Mouse (Mus musculus) cerebellum, postnatal 36 days (tissue): ENCODE results near the gene Dda1.
"Not testable (repeated sequence)": the region's sequence is repeated elsewhere in the genome, so short reads cannot be mapped to it uniquely, and the experiment has no call there.

Source experiments
- DNase-seq, 2 experiments: peaks; one replicate each; pipeline ENCODE4 v3.0.0; 2021 to 2022; ENCODE audit warnings: mixed read lengths in 2 of 2

Dda1 gene

GRCm38 (mm10) chr8:71468916-71469315 is at the start of gene Dda1:
Dda1 (plus strand) TSS chr8:71469199.
- DNase-seq, result peak; percentile 97 to 98

- no peak for DNase-seq
Observed at GRCm38 (mm10) chr8:71422121-71422520, 46.9 kb upstream of the Dda1 start.

GRCm38 (mm10) chr8:71432935-71433334 is 36.1 kb upstream of the Dda1 start:
- not testable (repeated sequence) for DNase-seq

- DNase-seq, result no peak
Observed at GRCm38 (mm10) chr8:71437041-71437440, 32.0 kb upstream of the Dda1 start.

- peak; percentile 38 to 48 for DNase-seq
Observed at GRCm38 (mm10) chr8:71441404-71441803, 27.6 kb upstream of the Dda1 start.

- DNase-seq, result no peak
Observed at GRCm38 (mm10) chr8:71445096-71445495, 23.9 kb upstream of the Dda1 start.

- DNase-seq, result no peak
Observed at GRCm38 (mm10) chr8:71451337-71451736, 17.7 kb upstream of the Dda1 start.

GRCm38 (mm10) chr8:71451777-71452176 is 17.2 kb upstream of the Dda1 start:
- no peak for DNase-seq

GRCm38 (mm10) chr8:71452669-71453068 is 16.3 kb upstream of the Dda1 start:
- no peak for DNase-seq

- no peak for DNase-seq
Observed at GRCm38 (mm10) chr8:71454668-71455067, 14.3 kb upstream of the Dda1 start.

GRCm38 (mm10) chr8:71456906-71457305 is 12.1 kb upstream of the Dda1 start:
- peak in 1 of 2 experiments; percentile 21 for DNase-seq

GRCm38 (mm10) chr8:71457659-71458270 is 11.2 kb upstream of the Dda1 start:
- DNase-seq, result no peak

GRCm38 (mm10) chr8:71460716-71461115 is 8.3 kb upstream of the Dda1 start:
- no peak for DNase-seq

GRCm38 (mm10) chr8:71461152-71461840 is 7.7 kb upstream of the Dda1 start:
- DNase-seq, result peak; percentile 37 to 39

GRCm38 (mm10) chr8:71462191-71462590 is 6.8 kb upstream of the Dda1 start:
- DNase-seq, result no peak

GRCm38 (mm10) chr8:71462786-71463185 is 6.2 kb upstream of the Dda1 start:
- peak; percentile 67 to 73 for DNase-seq

GRCm38 (mm10) chr8:71463188-71464033 is 5.6 kb upstream of the Dda1 start, which contains the start of gene Abhd8:
Abhd8 (minus strand) TSS chr8:71463655.
- peak; percentile 100 for DNase-seq

- DNase-seq, result peak; percentile 98 to 99
Observed at GRCm38 (mm10) chr8:71464513-71465500, 4.2 kb upstream of the Dda1 start, which contains the start of gene Mrpl34. Mrpl34 (plus strand) TSS chr8:71464959.

- DNase-seq, result no peak
Observed at GRCm38 (mm10) chr8:71465733-71466132, 3.3 kb upstream of the Dda1 start.

GRCm38 (mm10) chr8:71466198-71466597 is 2.8 kb upstream of the Dda1 start:
- DNase-seq, result peak in 1 of 2 experiments; percentile 13

GRCm38 (mm10) chr8:71467201-71467600 is 1.8 kb upstream of the Dda1 start:
- no peak for DNase-seq

GRCm38 (mm10) chr8:71468001-71468400 is 998 bp upstream of the Dda1 start:
- DNase-seq, result no peak
